Mouse (Mus musculus) layer of hippocampus, adult 8-10 months (tissue): Measurements from ENCODE around the gene R3hdm1. TPM values are rescaled to one million over a fixed set of nuclear protein-coding genes. Genes with fewer than 3 reads are reported as not detected.
A peak's percentile ranks its signal among the peaks of the same experiment; 100 is the strongest.

Source experiments
- DNase-seq, 2 experiments: peaks; one replicate each; pipeline ENCODE4 v3.0.0; 2022; ENCODE audit warnings: low spot score in 2 of 2
- total RNA-seq, 4 experiments: library from RNA; stranded (reverse); gene quantifications; 2 replicates each; pipeline ENCODE4 v1.2.4; 2022

R3hdm1 gene
- total RNA-seq, result 100 to 1,000 TPM; 185 to 286 (median 235) TPM

- peak; percentile 98 to 99 for DNase-seq
These were observed at the start of gene R3hdm1, which contains the start of gene Zranb3 for GRCm38 (mm10) chr1:128102641-128103461. TSS of gene R3hdm1 (plus strand) at chr1:128103301. TSS of gene Zranb3 (minus strand) at chr1:128103047.

DNA sequence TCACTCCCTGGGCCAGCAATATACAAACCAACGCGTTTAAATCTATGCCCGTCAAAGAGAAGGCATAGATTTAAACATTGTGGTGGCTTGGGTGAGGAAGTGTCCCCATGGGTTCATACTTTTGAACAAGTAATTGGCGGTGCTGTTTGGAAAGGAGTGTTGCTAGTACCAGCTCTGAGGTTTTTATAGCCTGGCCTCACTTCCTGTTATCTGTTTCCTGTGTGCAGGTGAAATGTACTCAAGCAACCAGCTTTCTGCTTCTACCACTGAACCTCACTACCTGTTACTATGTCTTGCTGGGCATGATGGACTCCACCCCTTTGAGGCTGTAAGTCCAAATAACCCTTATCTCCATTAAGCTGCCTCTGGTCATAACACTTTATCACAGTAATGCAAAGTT is 45.8 kb upstream of the R3hdm1 start:
- no peak for DNase-seq

DNA sequence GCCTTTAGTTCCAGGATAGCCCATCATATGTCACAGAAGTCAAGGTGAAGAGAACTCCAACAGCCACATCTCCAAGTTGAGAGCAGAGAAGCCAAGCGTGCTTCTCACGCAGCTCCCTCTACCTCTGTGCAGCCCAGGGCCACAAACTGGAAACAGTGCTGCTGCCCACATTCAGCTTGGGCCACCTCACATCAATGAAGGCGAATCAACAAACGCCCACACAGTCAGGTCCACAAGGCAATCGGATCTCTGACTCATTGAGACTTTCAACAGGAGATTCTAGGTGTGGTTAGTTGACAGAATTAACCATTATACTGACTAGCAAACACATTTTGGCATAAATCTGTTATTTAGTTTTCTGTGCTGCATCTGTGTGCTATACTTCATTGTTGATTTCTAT is 44.5 kb upstream of the R3hdm1 start:
- DNase-seq, result no peak

DNA sequence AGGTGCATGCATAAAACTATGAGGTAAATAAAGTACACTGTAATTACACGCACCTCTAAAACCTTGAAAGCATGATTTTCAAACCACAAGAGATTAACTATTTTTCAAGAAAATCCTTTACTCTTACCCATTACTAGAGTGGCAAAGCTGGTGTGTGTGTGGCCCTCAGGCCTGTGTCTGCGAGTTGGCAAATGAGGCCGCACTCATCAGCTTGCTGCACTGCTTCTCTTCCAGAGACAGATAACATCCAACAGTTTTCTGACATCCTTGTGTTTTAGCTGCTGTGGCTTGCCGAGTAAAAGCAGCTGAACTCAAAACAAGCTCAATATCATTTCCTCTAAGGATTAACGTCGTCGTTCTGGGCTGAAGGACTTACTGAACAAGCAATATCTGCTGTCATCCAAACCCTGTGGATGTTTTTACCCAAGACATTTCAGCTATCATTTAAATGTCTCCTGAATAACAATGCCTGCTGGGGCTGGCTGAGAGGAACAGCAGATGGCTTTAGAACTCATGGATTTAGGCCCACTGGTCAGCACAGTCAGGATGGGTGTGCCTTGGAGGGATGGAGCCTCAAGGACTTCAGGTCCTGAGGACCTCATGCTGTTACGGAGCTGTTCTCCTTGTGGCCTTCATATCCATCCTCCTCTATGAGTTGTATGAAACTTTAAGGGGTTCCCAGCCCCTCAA is 42.3 kb upstream of the R3hdm1 start:
- DNase-seq, result no peak

DNA sequence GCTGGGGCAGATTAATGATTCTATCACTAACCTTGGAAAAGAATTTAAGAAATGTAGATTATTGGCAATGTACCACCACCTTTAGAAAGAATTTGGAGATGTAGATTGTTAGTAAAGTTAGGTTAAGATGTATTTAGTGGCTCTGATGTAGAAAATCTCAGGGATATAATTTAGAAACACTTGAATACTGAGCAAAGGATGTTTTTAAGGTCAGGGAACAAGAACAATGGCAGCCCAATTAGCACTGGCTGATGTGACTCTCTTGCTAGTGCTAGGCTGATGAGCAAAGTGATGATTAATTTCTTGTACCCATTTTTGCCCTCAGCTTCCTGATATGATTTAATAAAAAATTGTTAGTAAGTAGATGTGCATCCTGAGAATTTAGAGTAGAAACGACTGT is 41.7 kb upstream of the R3hdm1 start:
- DNase-seq, result no peak

DNA sequence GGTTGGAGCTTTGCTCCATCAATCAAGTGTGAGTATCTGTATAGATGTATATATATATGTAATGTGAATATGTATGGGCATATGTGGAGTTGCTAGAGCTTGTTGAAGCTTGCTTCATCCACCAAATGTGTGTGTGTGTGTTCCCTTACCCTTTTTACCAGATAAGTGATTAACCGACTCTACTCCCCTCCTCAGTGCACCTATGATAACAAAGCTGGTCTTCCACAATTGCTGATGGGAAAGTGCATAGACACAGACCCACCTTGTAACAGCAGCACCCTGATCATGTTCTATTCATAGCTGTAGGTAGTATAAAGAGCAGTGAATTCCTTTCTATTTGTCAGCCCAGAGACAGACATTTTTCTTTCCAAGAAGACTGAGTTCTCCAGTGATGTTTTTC is 40.9 kb upstream of the R3hdm1 start:
- DNase-seq, result no peak

GRCm38 (mm10) chr1:128064716-128065115 is 38.4 kb upstream of the R3hdm1 start:
- no peak for DNase-seq

GRCm38 (mm10) chr1:128068945-128069397 is 34.1 kb upstream of the R3hdm1 start:
- DNase-seq, result no peak

GRCm38 (mm10) chr1:128070003-128070402 is 33.1 kb upstream of the R3hdm1 start:
- DNase-seq, result no peak

GRCm38 (mm10) chr1:128073051-128073450 is 30.1 kb upstream of the R3hdm1 start:
- no peak for DNase-seq

DNA sequence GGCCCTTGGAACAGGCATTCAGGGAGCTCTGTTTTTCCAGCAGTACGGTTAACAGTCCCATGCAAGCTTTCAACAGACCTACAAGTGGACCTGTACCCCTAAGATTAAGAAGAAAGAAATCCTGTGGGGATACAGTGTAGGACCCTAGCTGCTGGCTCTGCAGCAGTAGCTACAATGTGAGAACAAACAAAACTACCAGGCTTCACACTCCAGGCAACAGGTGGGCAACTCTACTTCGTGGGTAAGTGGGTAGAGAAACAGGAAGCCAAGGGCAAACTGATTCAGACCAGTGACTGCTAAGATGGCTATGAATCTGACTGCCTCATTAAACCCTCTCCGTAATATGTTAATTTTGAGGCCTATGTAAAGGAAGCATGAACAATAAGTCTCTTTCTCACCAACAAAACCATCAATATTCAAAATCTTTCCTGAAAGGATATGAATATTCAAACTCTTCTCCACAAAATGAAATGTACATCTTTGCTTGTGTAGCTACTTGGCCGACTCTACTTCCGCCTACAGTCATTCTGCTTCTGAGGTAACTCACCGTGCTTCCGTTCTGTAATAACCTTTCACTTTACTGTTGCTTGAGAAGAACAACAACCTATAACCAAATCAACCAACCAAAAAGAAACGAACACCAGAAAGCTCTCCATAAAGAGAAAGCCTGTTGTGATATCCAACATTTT is 26.2 kb upstream of the R3hdm1 start:
- no peak for DNase-seq

- no peak for DNase-seq
These were observed 25.3 kb upstream of the R3hdm1 start for GRCm38 (mm10) chr1:128077788-128078187.

DNA sequence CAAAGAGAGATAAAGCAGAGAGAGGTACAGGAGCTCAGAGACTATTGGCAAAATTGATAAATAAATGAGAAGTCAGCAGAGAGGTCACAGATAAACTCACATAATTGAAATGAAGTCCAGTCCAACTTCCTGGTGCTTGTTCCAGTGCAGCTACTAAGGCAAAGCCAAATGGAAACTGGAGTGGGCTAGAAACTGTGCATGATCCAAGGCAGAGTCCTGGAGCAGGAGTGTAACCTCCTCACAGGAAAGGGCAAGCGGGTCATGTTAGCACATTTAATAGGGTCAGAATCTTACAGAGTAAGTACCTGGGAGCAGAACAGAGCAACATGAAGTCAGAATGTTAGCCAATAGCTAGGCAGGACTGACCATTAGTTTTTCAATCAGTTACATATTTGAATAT is 24.5 kb upstream of the R3hdm1 start:
- no peak for DNase-seq

DNA sequence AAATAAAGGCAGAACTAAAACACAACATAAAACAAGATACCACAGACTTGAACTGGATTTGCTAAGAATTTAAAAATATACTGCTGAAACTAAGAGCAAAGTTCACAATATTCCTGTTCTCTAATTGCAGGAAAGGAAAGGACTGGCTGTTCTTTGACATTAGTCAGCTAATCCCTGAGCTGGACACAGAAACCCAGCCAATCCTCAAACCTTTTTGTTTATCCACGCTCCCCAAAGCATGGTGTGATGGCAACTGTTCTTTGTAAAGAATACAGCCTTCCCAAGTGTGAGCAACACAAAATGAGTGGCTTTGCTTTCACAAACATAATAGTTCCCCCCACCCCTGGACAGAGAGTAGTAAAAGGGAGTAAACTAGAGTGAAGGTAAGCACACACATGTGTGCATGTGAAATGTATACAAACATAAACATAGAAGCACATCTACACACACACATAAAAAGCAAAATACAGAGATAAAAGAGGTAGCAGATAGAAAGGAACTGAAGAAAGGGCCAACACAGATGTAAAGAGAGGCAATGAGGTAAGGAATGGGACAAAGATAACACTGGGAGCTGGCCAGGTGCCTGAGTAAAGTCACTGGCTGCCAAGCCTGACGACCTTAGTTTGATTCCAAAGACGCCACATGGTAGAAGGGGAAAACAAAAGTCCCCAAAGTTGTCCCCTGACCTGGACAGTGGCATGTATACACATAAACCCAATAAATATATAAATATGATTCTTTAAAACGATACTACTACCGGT is 22.0 kb upstream of the R3hdm1 start:
- no peak for DNase-seq

GRCm38 (mm10) chr1:128081873-128082272 is 21.2 kb upstream of the R3hdm1 start:
- no peak for DNase-seq

DNA sequence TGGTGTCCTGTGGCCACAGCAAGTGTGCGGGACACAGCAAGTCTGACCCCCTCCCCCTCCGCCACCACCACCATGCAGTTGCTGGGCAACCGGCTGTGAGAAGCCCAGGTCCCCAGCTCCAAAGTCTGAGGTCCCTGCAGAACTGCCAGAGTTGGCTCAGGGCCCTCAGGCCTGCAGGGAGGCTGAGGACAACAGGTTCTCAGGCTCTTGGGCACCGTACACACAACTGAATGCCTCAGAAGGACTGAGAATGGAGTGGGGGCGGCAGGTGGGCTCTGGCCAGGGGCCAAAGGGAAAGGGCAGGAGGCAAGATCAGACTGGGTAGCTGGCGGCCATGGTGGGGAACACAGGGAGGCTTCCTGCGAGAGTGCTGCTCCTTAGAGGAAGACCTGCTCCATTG is 20.3 kb upstream of the R3hdm1 start:
- DNase-seq, result peak in 1 of 2 experiments; percentile 30

DNA sequence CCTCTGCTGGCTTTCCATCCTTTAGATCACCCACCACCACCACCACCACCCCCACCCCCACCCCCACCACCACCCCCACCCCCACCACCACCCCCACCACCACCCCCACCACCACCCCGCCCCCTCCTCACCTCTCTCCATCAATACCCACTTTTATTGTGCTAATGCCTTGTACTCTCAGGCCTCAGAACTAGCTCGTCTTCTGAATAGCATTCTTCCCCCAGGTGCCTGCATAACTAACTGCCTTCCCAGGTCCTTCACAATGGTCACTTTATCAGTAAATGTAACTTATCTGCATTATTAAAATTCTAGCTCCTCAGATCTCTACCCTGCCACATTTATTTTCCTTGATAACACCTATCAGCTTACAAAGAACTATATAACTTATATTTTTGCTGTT is 8.4 kb upstream of the R3hdm1 start:
- DNase-seq, result no peak

GRCm38 (mm10) chr1:128098309-128098708 is 4.8 kb upstream of the R3hdm1 start:
- no peak for DNase-seq

GRCm38 (mm10) chr1:128102251-128102640 is 855 bp upstream of the R3hdm1 start:
- peak; percentile 46 to 70 for DNase-seq

- peak in 1 of 2 experiments; percentile 30 for DNase-seq
These were observed 503 bp downstream of the R3hdm1 start for GRCm38 (mm10) chr1:128103520-128104088.
